Mouse (Mus musculus) megakaryocyte, embryonic 14.5 days (primary cell): ENCODE measurements at regions not wholly inside any gene's neighbourhood (a gene's known extent, or its start where the extent isn't known, plus 50 kb on each side); places are given as distances from the start of the nearest gene placed in this dataset.

Experiments
- H3K27me3 ChIP-seq: replicated peaks from 2 replicates; pipeline ENCODE3; 2012; ENCODE audit warnings: inconsistent platforms
- H3K36me3 ChIP-seq: replicated peaks from 2 replicates; pipeline ENCODE3; 2012; ENCODE audit warnings: low read length, inconsistent platforms, mixed read lengths
- H3K4me1 ChIP-seq: 2 replicates; pipeline ENCODE4 v1.6.1; 2012; ENCODE audit warnings: inconsistent platforms
- H3K4me3 ChIP-seq: replicated peaks from 2 replicates; pipeline ENCODE3; 2012; ENCODE audit warnings: moderate library complexity, mild to moderate bottlenecking, inconsistent platforms
- H3K9me3 ChIP-seq: 2 replicates; pipeline ENCODE4 v1.6.1; 2012; ENCODE audit warnings: inconsistent platforms
- FLI1 ChIP-seq: IDR thresholded peaks from 2 replicates; pipeline ENCODE4 v1.6.1; 2012; ENCODE audit warnings: low read length, inconsistent platforms, mixed read lengths
- GATA1 ChIP-seq: IDR thresholded peaks from 3 replicates; pipeline ENCODE4 v1.6.1; 2012; ENCODE audit warnings: mixed read lengths, low read length, inconsistent platforms, borderline replicate concordance

DNA sequence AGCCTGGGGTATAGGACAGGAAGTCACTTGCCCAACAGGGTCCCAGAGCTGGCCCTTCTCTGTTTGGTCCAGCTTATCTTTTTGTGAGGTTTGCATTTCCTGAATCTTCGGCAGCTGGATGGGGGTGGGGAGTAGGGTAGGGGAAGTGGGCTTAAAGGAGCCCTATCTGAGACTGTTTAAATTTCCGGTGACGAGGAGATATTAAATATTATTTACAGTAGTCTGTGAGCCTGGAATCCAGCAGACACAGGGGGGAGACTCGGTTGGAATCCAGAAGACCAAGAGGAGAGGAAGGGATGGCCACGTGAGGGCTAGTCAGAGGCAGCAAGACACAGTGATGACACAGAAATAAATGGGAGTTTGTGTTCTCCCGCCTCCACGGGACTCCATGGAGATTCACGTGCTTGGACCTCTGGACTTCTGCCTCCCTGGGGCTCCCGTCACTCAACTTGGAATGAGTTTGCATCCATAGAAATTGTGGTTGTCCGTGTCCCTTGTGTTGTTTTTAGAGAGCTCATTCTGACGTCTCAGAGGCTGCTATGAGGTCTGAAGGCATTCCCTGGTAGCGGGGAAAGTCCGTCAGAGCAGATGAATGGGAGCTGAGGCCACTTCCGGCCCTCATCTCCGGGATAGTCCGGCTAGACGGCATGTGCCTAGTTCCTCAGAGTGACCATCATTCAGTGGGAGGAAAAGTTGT lies 73.2 kb upstream of the Mrps10 start:
- Histone ChIP-seq H3K4me3 (peak overlapping the region; percentile 88), H3K9me3 (peaks cover 13% of the 10 kb centered on the region), H3K4me1 (peaks cover 63% of the 10 kb centered on the region), H3K27me3 (no peaks in the 10 kb centered on the region), H3K36me3 (peaks cover 34% of the 10 kb centered on the region)
- no peak for TF ChIP-seq FLI1
- no peak for TF ChIP-seq GATA1

GRCm38 (mm10) chr17:47294091-47294534 lies 74.6 kb upstream of the Mrps10 start:
- peaks cover 16% of the 10 kb centered on the region for H3K9me3 ChIP-seq
- peaks cover 61% of the 10 kb centered on the region for H3K4me1 ChIP-seq
- peak overlapping the region; percentile 33 for H3K4me3 ChIP-seq
- no peak for TF ChIP-seq FLI1
- no peak for TF ChIP-seq GATA1
- no peaks in the 10 kb centered on the region for H3K27me3 ChIP-seq
- peaks cover 38% of the 10 kb centered on the region for H3K36me3 ChIP-seq

DNA sequence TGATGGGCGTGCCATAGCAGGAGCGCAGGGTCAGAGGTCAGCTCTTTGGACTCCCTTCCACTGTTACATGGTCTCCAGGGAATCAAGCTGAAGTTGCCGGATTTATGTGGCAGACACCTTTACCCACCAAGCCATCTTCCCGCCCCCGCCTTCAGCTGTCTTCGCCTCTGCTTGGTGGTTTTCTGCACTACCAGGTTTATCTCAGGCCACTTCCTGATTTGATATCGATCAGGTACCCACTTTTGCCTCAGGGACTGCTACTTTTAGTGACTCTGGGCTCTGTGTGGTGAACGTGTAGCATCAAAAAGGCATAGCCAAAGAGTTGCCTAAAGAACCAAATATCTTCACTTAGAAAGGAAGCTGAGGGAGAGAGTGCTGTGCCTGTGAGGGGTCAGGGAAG lies 75.5 kb upstream of the Mrps10 start:
- Histone ChIP-seq H3K36me3 (peaks cover 47% of the 10 kb centered on the region), H3K4me3 (peak overlapping the region; percentile 25), H3K9me3 (peaks cover 16% of the 10 kb centered on the region), H3K4me1 (peaks cover 56% of the 10 kb centered on the region), H3K27me3 (no peaks in the 10 kb centered on the region)
- TF ChIP-seq FLI1 (no peak), GATA1 (no peak)

GRCm38 (mm10) chr17:47291558-47291957 lies 77.1 kb upstream of the Mrps10 start:
- TF ChIP-seq FLI1 (no peak), GATA1 (no peak)
- Histone ChIP-seq H3K36me3 (peaks cover 54% of the 10 kb centered on the region), H3K27me3 (no peaks in the 10 kb centered on the region), H3K4me3 (no peak overlapping the region), H3K9me3 (peaks cover 16% of the 10 kb centered on the region), H3K4me1 (peaks cover 43% of the 10 kb centered on the region)

DNA sequence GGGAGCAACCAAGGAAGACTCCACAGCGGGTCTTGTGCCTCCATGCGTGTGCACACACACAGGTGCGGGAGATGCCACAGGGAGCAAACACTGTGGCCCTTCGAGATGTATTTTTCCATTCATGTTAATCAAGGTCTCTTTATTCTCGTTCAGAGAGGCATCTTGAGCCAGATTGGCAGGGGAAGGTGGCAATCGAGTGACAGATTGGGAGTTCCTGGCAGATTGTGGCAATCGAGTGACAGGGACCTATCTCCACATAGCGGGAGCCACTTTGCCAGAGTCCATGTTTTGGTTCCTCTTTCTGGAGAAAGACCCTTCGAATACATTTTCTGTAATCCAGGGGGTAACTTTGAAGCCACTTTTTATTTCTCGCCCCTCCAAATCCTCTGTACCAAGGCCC lies 83.1 kb upstream of the Mrps10 start:
- Histone ChIP-seq H3K4me3 (no peak overlapping the region), H3K4me1 (peaks cover 13% of the 10 kb centered on the region), H3K27me3 (peaks cover 2% of the 10 kb centered on the region), H3K9me3 (peaks cover 3% of the 10 kb centered on the region; the same call in 1 of the 2 replicates), H3K36me3 (peaks cover 40% of the 10 kb centered on the region)
- TF ChIP-seq FLI1 (no peak), GATA1 (no peak)

GRCm38 (mm10) chr17:47284236-47284635 lies 84.5 kb upstream of the Mrps10 start:
- TF ChIP-seq FLI1, result no peak
- TF ChIP-seq GATA1, result no peak
- Histone ChIP-seq H3K9me3 (no peaks in the 10 kb centered on the region), H3K36me3 (peaks cover 36% of the 10 kb centered on the region), H3K4me3 (no peak overlapping the region), H3K4me1 (peaks cover 13% of the 10 kb centered on the region), H3K27me3 (peaks cover 2% of the 10 kb centered on the region)

DNA sequence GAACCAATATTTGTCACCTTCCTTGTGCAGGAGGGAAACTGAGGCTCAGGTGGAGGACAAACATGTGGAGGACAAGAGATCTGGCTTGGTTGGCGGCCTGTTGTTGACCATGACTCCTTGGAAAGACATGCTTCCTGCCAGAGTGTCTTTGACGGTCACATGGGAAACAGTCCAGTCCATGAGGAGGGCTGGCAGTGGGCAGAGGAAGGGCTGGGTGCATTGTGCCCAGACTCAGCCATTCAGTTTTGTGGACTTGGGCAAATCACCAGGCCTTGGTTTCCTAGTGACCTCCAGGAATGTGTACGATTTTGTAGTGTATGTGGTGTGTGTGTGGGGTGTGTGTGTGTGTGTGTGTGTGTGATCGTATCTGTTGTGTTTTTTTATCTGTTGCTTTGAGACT lies 85.5 kb upstream of the Mrps10 start:
- Histone ChIP-seq H3K4me3 (no peak overlapping the region), H3K9me3 (no peaks in the 10 kb centered on the region), H3K27me3 (peaks cover 2% of the 10 kb centered on the region), H3K36me3 (peaks cover 26% of the 10 kb centered on the region), H3K4me1 (peaks cover 13% of the 10 kb centered on the region)
- TF ChIP-seq FLI1 (no peak), GATA1 (no peak)

DNA sequence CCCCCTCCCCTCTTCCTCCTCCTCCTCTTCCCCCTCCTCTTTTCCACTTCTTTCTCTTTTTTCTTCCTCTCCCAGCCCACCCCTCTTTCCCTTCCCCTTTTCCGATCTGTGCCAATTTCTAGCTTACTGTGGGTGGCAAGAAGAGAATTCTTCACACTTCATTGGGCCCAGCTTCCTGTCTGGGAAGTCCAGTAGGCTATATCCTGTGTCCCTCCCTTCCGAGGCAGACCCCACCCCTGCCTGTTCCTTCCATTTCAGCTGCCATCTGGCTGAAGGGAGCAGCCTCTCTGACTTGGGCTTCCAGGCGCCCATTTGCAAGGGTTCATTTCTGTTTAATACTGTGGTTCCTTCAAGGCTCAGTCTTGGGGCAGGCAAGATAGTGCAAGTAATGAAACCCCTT lies 86.2 kb upstream of the Mrps10 start:
- Histone ChIP-seq H3K4me3 (no peak overlapping the region), H3K9me3 (0 out of 2 replicates have a peak, but pooled peaks cover 4% of the 10 kb centered on the region), H3K4me1 (peaks cover 13% of the 10 kb centered on the region), H3K36me3 (peaks cover 22% of the 10 kb centered on the region), H3K27me3 (peaks cover 2% of the 10 kb centered on the region)
- TF ChIP-seq GATA1 (no peak), FLI1 (no peak)

- peaks cover 12% of the 10 kb centered on the region for H3K9me3 ChIP-seq
- H3K4me1 ChIP-seq, result peaks cover 31% of the 10 kb centered on the region
- H3K27me3 ChIP-seq, result no peaks in the 10 kb centered on the region
- TF ChIP-seq FLI1 (no peak), GATA1 (no peak)
- H3K36me3 ChIP-seq, result peaks cover 25% of the 10 kb centered on the region
- H3K4me3 ChIP-seq, result no peak overlapping the region
Observed at GRCm38 (mm10) chr17:47277890-47278289, 90.8 kb upstream of the Mrps10 start.

DNA sequence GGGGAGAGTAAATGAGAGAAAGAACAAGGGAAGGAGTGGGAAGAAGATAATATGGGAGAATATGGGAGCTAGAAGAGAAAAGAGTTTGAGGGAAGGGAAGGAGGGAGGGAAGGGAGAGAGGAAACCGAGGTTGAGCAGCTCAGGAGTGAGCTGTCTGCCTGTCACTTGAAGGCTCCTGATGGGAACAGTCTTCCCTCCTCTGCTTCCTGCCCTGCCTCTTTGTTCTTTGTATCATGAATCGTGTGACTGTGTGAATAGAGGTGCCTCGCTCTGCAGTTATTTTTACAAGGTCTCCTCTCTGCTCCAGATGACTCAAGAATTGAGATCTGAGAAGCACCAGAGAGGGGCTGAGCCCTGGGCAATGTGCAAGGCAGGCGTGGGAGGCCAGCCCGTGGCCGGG lies 92.0 kb upstream of the Mrps10 start:
- Histone ChIP-seq H3K36me3 (peaks cover 25% of the 10 kb centered on the region), H3K27me3 (no peaks in the 10 kb centered on the region), H3K4me3 (no peak overlapping the region), H3K4me1 (peaks cover 31% of the 10 kb centered on the region), H3K9me3 (peaks cover 12% of the 10 kb centered on the region)
- no peak for TF ChIP-seq GATA1
- no peak for TF ChIP-seq FLI1

DNA sequence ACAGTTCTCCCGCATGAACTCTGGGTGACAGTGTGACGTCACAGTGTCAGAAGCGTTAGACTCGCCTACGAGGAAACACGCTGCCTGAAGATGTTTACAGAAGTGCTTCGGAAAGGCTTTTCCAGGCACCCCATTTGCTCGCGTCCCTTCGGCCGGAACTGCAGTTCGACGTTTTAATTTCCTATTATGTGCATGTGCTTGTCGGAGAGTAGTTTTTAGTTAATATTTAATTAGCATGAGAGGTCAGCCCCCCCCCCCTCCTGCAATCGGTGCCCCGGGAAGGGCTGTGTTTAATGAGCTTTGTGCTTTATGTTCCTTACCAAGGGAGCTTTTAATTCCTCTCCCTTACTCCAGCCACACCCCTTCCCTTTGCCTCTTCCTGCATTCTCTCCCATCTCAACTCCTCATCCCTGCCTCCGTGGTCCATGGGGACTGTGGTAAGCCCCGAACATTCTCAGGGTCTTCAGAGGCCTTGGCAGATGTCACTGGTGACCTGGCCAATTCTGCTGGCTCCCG lies 92.8 kb upstream of the Mrps10 start:
- Histone ChIP-seq H3K4me3 (no peak overlapping the region), H3K9me3 (peaks cover 12% of the 10 kb centered on the region), H3K36me3 (peaks cover 25% of the 10 kb centered on the region), H3K4me1 (peaks cover 37% of the 10 kb centered on the region), H3K27me3 (no peaks in the 10 kb centered on the region)
- no peak for TF ChIP-seq FLI1
- TF ChIP-seq GATA1, result no peak
